Comparison of ENCODE assay signal across 10 mouse cellular contexts in the genomic region with DNA sequence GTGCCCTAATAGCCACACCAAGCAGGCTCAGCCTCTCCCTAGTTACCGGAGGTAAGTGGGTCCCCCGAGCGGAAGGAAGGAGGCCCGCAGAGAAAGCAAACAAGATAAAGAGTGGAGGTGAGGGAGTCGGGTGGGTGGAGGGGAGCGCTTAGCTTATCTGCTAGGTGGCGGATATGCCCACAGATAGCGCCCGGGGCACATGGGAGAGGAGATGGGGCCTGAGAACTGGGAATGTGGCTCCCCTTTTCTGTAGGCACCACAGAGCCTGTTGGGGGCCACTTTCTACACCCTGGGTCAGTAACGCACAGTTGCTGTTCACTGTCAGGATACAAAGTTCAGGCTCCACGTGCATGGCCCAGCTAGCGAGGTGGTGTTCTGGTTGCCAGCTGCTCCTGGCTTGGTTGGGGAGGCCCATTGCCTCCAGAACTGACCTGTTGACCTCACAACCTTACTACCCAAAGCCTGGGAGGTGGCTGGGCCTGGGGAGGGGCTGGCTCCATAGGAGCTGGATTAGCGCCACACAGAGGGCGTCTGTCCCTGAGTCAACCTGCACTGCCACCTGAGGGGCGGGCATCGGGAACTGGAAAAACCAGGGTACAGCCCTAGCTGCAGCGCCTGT. TPM values are rescaled to one million over a fixed set of nuclear protein-coding genes. Genes with fewer than 3 reads are reported as not detected.
A peak's percentile ranks its signal among the peaks of the same experiment; 100 is the strongest.
DNase-seq lines count a peak whose midpoint lies in the region; ATAC-seq and TF ChIP-seq lines count a peak whose summit lies in the region.
"Had no signal": no experiment of that assay in that cellular context is flagged by ENCODE, and none has a peak within 500 bp of the region (broad histone marks: within the 10 kb centered on the region; RNA-seq: fewer than 3 reads in every experiment).

No protein-coding gene starts in this region.

- whole genome bisulfite sequencing in heart, embryonic 15.5 days: 55% methylated on average over 17 of the region's 17 CpGs
- 76% methylated on average over 17 of the region's 17 CpGs for WGBS in heart, adult 2 months
- WGBS in kidney, embryonic 14.5 days: 73% methylated on average over 17 of the region's 17 CpGs
- WGBS in liver, embryonic 16.5 days (ENCODE audit: insufficient replicate concordance): 36% methylated on average over 17 of the region's 17 CpGs
- WGBS in midbrain, postnatal 0 days: 79% methylated on average over 17 of the region's 17 CpGs

- no peak for TF ChIP-seq RAD21 in MEL (IDR thresholded peaks at IDR 0.05; ENCODE audit: low read depth, low read length)

- H3K9ac ChIP-seq in heart, embryonic 15.5 days: peak overlapping the region; percentile 27
- H3K9ac ChIP-seq in heart, adult 2 months (ENCODE audit: low read depth, low read length): no peak overlapping the region
- H3K9ac ChIP-seq in MEL (ENCODE audit: control insufficient read depth, low read depth, low read length, poor library complexity, severe bottlenecking): peak overlapping the region; percentile 62
- H3K9ac ChIP-seq in kidney, embryonic 14.5 days (ENCODE audit: low read depth, low read length): no peak overlapping the region
- H3K9ac ChIP-seq in liver, embryonic 16.5 days (ENCODE audit: low read depth, low read length): no peak overlapping the region
- H3K9ac ChIP-seq in midbrain, postnatal 0 days (replicated peaks; ENCODE audit: low read length, poor library complexity, severe bottlenecking): no peak overlapping the region

- no peaks in the 10 kb centered on the region; the same call in 1 of the 2 replicates for H3K79me2 ChIP-seq in heart, adult 2 months (replicated peaks; ENCODE audit: control insufficient read depth, insufficient read depth, low read length)
- no peaks in the 10 kb centered on the region for H3K79me2 ChIP-seq in MEL (ENCODE audit: control insufficient read depth, insufficient read depth, low read length, poor library complexity)

- no peak for TF ChIP-seq POLR2A in heart, adult 2 months (IDR thresholded peaks at IDR 0.05; ENCODE audit: insufficient read depth, low read depth, low read length)
- peak; percentile 35 to 58; a peak in 3 of 4 replicates for TF ChIP-seq POLR2A in MEL (IDR thresholded peaks at IDR 0.05; ENCODE audit: control insufficient read depth in 1 of 2, insufficient read depth in 1 of 2, low read depth in 1 of 2, low read length in 2 of 2, poor library complexity in 1 of 2)

- no peaks in the 10 kb centered on the region for H3K9me3 ChIP-seq in heart, embryonic 15.5 days (replicated peaks)
- no peaks in the 10 kb centered on the region for H3K9me3 ChIP-seq in MEL (replicated peaks; ENCODE audit: insufficient read depth, low read length)
- H3K9me3 ChIP-seq in kidney, embryonic 14.5 days (ENCODE audit: control insufficient read depth, low read length): no peaks in the 10 kb centered on the region
- H3K9me3 ChIP-seq in liver, embryonic 16.5 days (replicated peaks; ENCODE audit: control insufficient read depth, low read length): no peaks in the 10 kb centered on the region
- no peaks in the 10 kb centered on the region for H3K9me3 ChIP-seq in midbrain, postnatal 0 days (ENCODE audit: low read length)

- no peak for TF ChIP-seq CTCF in heart, adult 2 months (IDR thresholded peaks at IDR 0.05)
- 0 out of 6 replicates have a peak, but pooled peaks of 1 of the 3 experiments have one; percentile 9 for TF ChIP-seq CTCF in MEL (IDR thresholded peaks at IDR 0.05 in 2 of 3, conservative IDR thresholded peaks at IDR 0.05 in 1 of 3; ENCODE audit: control insufficient read depth in 1 of 3, insufficient read depth in 1 of 3, low read depth in 2 of 3, low read length in 3 of 3, poor library complexity in 1 of 3, severe bottlenecking in 1 of 3)
- no peak for TF ChIP-seq CTCF in midbrain, postnatal 0 days (IDR thresholded peaks at IDR 0.05)

- DNase-seq in heart, adult 2 months: no peak
- DNase-seq in MEL (ENCODE audit: low read depth, low spot score): peak; percentile 77
- no peak for DNase-seq in left cerebral cortex, postnatal 10 days (ENCODE audit: extremely low spot score in 1 of 2, low spot score in 2 of 2)
- no peak for DNase-seq in midbrain, postnatal 0 days (ENCODE audit: low spot score)
- no peak for DNase-seq in embryo, embryonic 9.5 days (ENCODE audit: extremely low spot score)

- peak overlapping the region; percentile 7; the same call in 1 of the 2 replicates for H3K4me2 ChIP-seq in heart, embryonic 15.5 days
- H3K4me2 ChIP-seq in kidney, embryonic 14.5 days (replicated peaks; ENCODE audit: low read depth, low read length): no peak overlapping the region
- no peak overlapping the region for H3K4me2 ChIP-seq in liver, embryonic 16.5 days (ENCODE audit: low read depth, low read length)
- no peak overlapping the region for H3K4me2 ChIP-seq in midbrain, postnatal 0 days (ENCODE audit: low read depth, low read length, poor library complexity, severe bottlenecking)

- H3K4me3 ChIP-seq in heart, embryonic 15.5 days: no peak overlapping the region
- no peak overlapping the region for H3K4me3 ChIP-seq in heart, adult 2 months
- H3K4me3 ChIP-seq in MEL (ENCODE audit: control insufficient read depth in 1 of 2, insufficient read depth in 1 of 2, low read depth in 2 of 2, low read length in 2 of 2): peak overlapping the region; percentile 38 to 42
- no peak overlapping the region for H3K4me3 ChIP-seq in kidney, embryonic 14.5 days (ENCODE audit: low read length)
- H3K4me3 ChIP-seq in liver, embryonic 16.5 days (ENCODE audit: low read depth, low read length): no peak overlapping the region
- H3K4me3 ChIP-seq in midbrain, postnatal 0 days (ENCODE audit: low read depth, low read length): no peak overlapping the region

- intact Hi-C loops in heart, adult 2 months (cut with DNase I): no loop called here
- intact Hi-C loops in left cerebral cortex, postnatal 10 days (cut with DNase I): no loop called here

- no peaks in the 10 kb centered on the region for H3K27me3 ChIP-seq in heart, embryonic 15.5 days
- H3K27me3 ChIP-seq in heart, adult 2 months (ENCODE audit: control insufficient read depth, insufficient read depth, low read length): no peaks in the 10 kb centered on the region
- no peaks in the 10 kb centered on the region for H3K27me3 ChIP-seq in MEL (ENCODE audit: control insufficient read depth in 1 of 2, insufficient read depth in 2 of 2, low read length in 2 of 2)
- no peaks in the 10 kb centered on the region for H3K27me3 ChIP-seq in kidney, embryonic 14.5 days (ENCODE audit: control insufficient read depth, insufficient read depth, low read length)
- no peaks in the 10 kb centered on the region for H3K27me3 ChIP-seq in liver, embryonic 16.5 days (ENCODE audit: control insufficient read depth, insufficient read depth, low read depth, low read length)
- H3K27me3 ChIP-seq in midbrain, postnatal 0 days (ENCODE audit: insufficient read depth, low read length): no peaks in the 10 kb centered on the region

- H3K4me1 ChIP-seq in heart, embryonic 15.5 days (replicated peaks): peaks cover 66% of the 10 kb centered on the region
- H3K4me1 ChIP-seq in heart, adult 2 months (ENCODE audit: control insufficient read depth, insufficient read depth, low read length): peaks cover 40% of the 10 kb centered on the region
- H3K4me1 ChIP-seq in MEL (ENCODE audit: control insufficient read depth in 1 of 2, insufficient read depth in 2 of 2, low read length in 2 of 2): peaks cover 13 to 47% of the 10 kb centered on the region in 2 experiments
- H3K4me1 ChIP-seq in kidney, embryonic 14.5 days (ENCODE audit: control insufficient read depth, insufficient read depth, low read length): peaks cover 44% of the 10 kb centered on the region
- peaks cover 18% of the 10 kb centered on the region for H3K4me1 ChIP-seq in liver, embryonic 16.5 days (ENCODE audit: control insufficient read depth, low read depth, low read length)
- peaks cover 5% of the 10 kb centered on the region; the same call in 1 of the 2 replicates for H3K4me1 ChIP-seq in midbrain, postnatal 0 days (ENCODE audit: insufficient read depth, low read length)

- H3K27ac ChIP-seq in heart, embryonic 15.5 days: peak overlapping the region; percentile 82
- no peak overlapping the region for H3K27ac ChIP-seq in heart, adult 2 months
- H3K27ac ChIP-seq in MEL (ENCODE audit: control insufficient read depth, low read depth, low read length): peak overlapping the region; percentile 78
- 0 out of 2 replicates have a peak overlapping the region, but pooled peaks have one; percentile 24 for H3K27ac ChIP-seq in kidney, embryonic 14.5 days (ENCODE audit: low read depth, low read length)
- H3K27ac ChIP-seq in liver, embryonic 16.5 days (ENCODE audit: low read length): no peak overlapping the region
- no peak overlapping the region for H3K27ac ChIP-seq in midbrain, postnatal 0 days (ENCODE audit: low read depth, low read length)

- H3K36me3 ChIP-seq in heart, embryonic 15.5 days: 0 out of 2 replicates have a peak, but pooled peaks cover 6% of the 10 kb centered on the region
- peaks cover 13% of the 10 kb centered on the region for H3K36me3 ChIP-seq in heart, adult 2 months (ENCODE audit: control insufficient read depth, insufficient read depth, low read length)
- H3K36me3 ChIP-seq in MEL (ENCODE audit: control insufficient read depth in 1 of 2, insufficient read depth in 2 of 2, low read length in 2 of 2): peaks cover 0 to 29% of the 10 kb centered on the region in 2 experiments; a peak in 2 of 4 replicates
- H3K36me3 ChIP-seq in kidney, embryonic 14.5 days (ENCODE audit: control insufficient read depth, insufficient read depth, low read length): peaks cover 15% of the 10 kb centered on the region
- H3K36me3 ChIP-seq in liver, embryonic 16.5 days (ENCODE audit: control insufficient read depth, insufficient read depth): no peaks in the 10 kb centered on the region
- H3K36me3 ChIP-seq in midbrain, postnatal 0 days (ENCODE audit: insufficient read depth, low read length): no peaks in the 10 kb centered on the region

- ATAC-seq in heart, embryonic 15.5 days (replicated peaks; ENCODE audit: insufficient number of reproducible peaks, insufficient read depth, low FRiP score, low read depth): no peak
- no peak for ATAC-seq in kidney, embryonic 14.5 days (ENCODE audit: low FRiP score, low TSS enrichment)
- ATAC-seq in liver, embryonic 16.5 days (ENCODE audit: low read depth): peak; percentile 33; the same call in 1 of the 2 replicates
- ATAC-seq in midbrain, postnatal 0 days (ENCODE audit: low FRiP score): no peak
- ATAC-seq: CD4-positive, CD25-positive, alpha-beta regulatory T cell, adult 4 months had no signal

- no peak for TF ChIP-seq EP300 in heart, adult 2 months (IDR thresholded peaks at IDR 0.05; ENCODE audit: insufficient read depth, low read depth, low read length)
- TF ChIP-seq EP300 in MEL (IDR thresholded peaks at IDR 0.05; ENCODE audit: low read depth in 1 of 2, low read length in 2 of 2): peak; percentile 82 to 93

RNA-seq across cellular contexts. Expression of gene Epha2, which starts 11.6 kb away (rescaled TPM):
- polyA plus RNA-seq in heart, embryonic 15.5 days (2015; fragmentation: Nextera tagmentation; extraction: Ambion mirVana): 2.7 and 4.2 TPM in 2 replicates
- total RNA-seq in heart, adult 2 months (2021): 1 to 10 TPM; 5.5 to 7.7 TPM
- 7.0 and 8.7 TPM in 2 replicates for polyA plus RNA-seq in heart, adult 2 months (2012; rRNA removed)
- total RNA-seq in MEL (2012; rRNA removed): 2.3 and 2.5 TPM in 2 replicates
- polyA plus RNA-seq in MEL (2012; ENCODE audit: insufficient read depth in 1 of 2, insufficient read length in 2 of 2, low read depth in 1 of 2, low replicate concordance in 2 of 2, missing spikeins in 1 of 2): 1 to 10 TPM in 1 of 2 experiments, not detected in 1; 5.9 TPM
- 3.7 and 3.9 TPM in 2 replicates for polyA plus RNA-seq in kidney, embryonic 14.5 days (2014; fragmentation: Nextera tagmentation; extraction: Ambion mirVana)
- polyA plus RNA-seq in liver, embryonic 16.5 days (2015; fragmentation: Nextera tagmentation; extraction: Ambion mirVana): 0.53 and 0.93 TPM in 2 replicates
- 1 to 10 TPM; 1.9 TPM for total RNA-seq in left cerebral cortex, postnatal 10 days (2021)
- total RNA-seq in midbrain, postnatal 0 days (2014; rRNA removed): 3.1 and 3.2 TPM in 2 replicates
- 0.27 and 0.30 TPM in 2 replicates for polyA plus RNA-seq in midbrain, postnatal 0 days (2015; fragmentation: Nextera tagmentation; extraction: Ambion mirVana)

RNA-seq across cellular contexts. Expression of gene Fam131c, which starts 55.4 kb away (rescaled TPM):
- 0.53 and 0.70 TPM in 2 replicates for polyA plus RNA-seq in heart, embryonic 15.5 days (2015; fragmentation: Nextera tagmentation; extraction: Ambion mirVana)
- 1 to 10 TPM; 2.0 to 2.2 TPM for total RNA-seq in heart, adult 2 months (2021)
- polyA plus RNA-seq in heart, adult 2 months (2012; rRNA removed): 0.29 and 2.9 TPM in 2 replicates
- total RNA-seq in MEL (2012; rRNA removed): not detected in 2 replicates
- not detected for polyA plus RNA-seq in MEL (2012; ENCODE audit: insufficient read depth in 1 of 2, insufficient read length in 2 of 2, low read depth in 1 of 2, low replicate concordance in 2 of 2, missing spikeins in 1 of 2)
- polyA plus RNA-seq in kidney, embryonic 14.5 days (2014; fragmentation: Nextera tagmentation; extraction: Ambion mirVana): 1.9 and 2.5 TPM in 2 replicates
- polyA plus RNA-seq in liver, embryonic 16.5 days (2015; fragmentation: Nextera tagmentation; extraction: Ambion mirVana): not detected in 2 replicates
- 10 to 100 TPM; 10.8 to 12.1 TPM for total RNA-seq in left cerebral cortex, postnatal 10 days (2021)
- 105 and 119 TPM in 2 replicates for total RNA-seq in midbrain, postnatal 0 days (2014; rRNA removed)
- 56.7 and 60.2 TPM in 2 replicates for polyA plus RNA-seq in midbrain, postnatal 0 days (2015; fragmentation: Nextera tagmentation; extraction: Ambion mirVana)
- total RNA-seq: neutrophil, adult 5-6 weeks had no signal
- polyA plus RNA-seq: CD4-positive, CD25-positive, alpha-beta regulatory T cell, adult 4 months had no signal

Comparison
In these comparisons a context has a peak if more than half of its experiments do, and no peak if none do; other contexts are left out.
1. H3K27ac ChIP-seq: peak in heart, embryonic 15.5 days (single experiment), MEL (single experiment) and kidney, embryonic 14.5 days (single experiment); none in heart, adult 2 months (single experiment), liver, embryonic 16.5 days (single experiment) and midbrain, postnatal 0 days (single experiment).
2. H3K9ac ChIP-seq: peak in heart, embryonic 15.5 days (single experiment) and MEL (single experiment); none in heart, adult 2 months (single experiment), kidney, embryonic 14.5 days (single experiment), liver, embryonic 16.5 days (single experiment) and midbrain, postnatal 0 days (single experiment).
3. H3K4me3 ChIP-seq: peak in MEL (2 of 2); none in heart, embryonic 15.5 days (single experiment), heart, adult 2 months (single experiment), kidney, embryonic 14.5 days (single experiment), liver, embryonic 16.5 days (single experiment) and midbrain, postnatal 0 days (single experiment).
4. RNA of gene Fam131c, which starts 55.4 kb away (polyA plus RNA-seq): 56.7 to 60.2 TPM in midbrain, postnatal 0 days; 0.29 to 2.9 TPM in heart, adult 2 months, 1.9 to 2.5 TPM in kidney, embryonic 14.5 days, 0.53 to 0.70 TPM in heart, embryonic 15.5 days, not detected in liver, embryonic 16.5 days and not detected in MEL; every median in the first group is over 10 times any median in the second.